Mouse (Mus musculus) erythroblast, embryonic 14.5 days (primary cell): Measurements from ENCODE around the gene Ncoa4. TPM values are rescaled to one million over a fixed set of nuclear protein-coding genes. Genes with fewer than 3 reads are reported as not detected.

Experiments
- H3K27me3 ChIP-seq: 2 replicates; pipeline ENCODE4 v1.6.1; 2012; ENCODE audit warnings: inconsistent platforms; ENCODE audit not compliant: control insufficient read depth
- H3K36me3 ChIP-seq: 2 replicates; pipeline ENCODE4 v1.6.1; 2012; ENCODE audit warnings: mild to moderate bottlenecking, inconsistent platforms; ENCODE audit not compliant: control insufficient read depth
- H3K4me1 ChIP-seq: 2 replicates; pipeline ENCODE4 v1.6.1; 2012; ENCODE audit warnings: inconsistent platforms; ENCODE audit not compliant: control insufficient read depth
- H3K4me3 ChIP-seq: replicated peaks from 2 replicates; pipeline ENCODE3; 2012; ENCODE audit warnings: moderate library complexity, mild to moderate bottlenecking, inconsistent platforms
- H3K9me3 ChIP-seq: 2 replicates; pipeline ENCODE4 v1.6.1; 2012; ENCODE audit warnings: low read length, inconsistent platforms, mixed read lengths; ENCODE audit not compliant: control insufficient read depth
- GATA1 ChIP-seq: IDR thresholded peaks from 2 replicates; pipeline ENCODE4 v1.6.1; 2012; ENCODE audit warnings: low read length, inconsistent platforms, mixed read lengths
- TAL1 ChIP-seq: IDR thresholded peaks from 3 replicates; pipeline ENCODE4 v1.6.1; 2012; ENCODE audit warnings: low read length, inconsistent platforms, mixed read lengths
- polyA plus RNA-seq: library from polyadenylated mRNA; stranded (reverse); fragments of >175 nt; gene quantifications from 2 replicates; pipeline ENCODE4 v1.2.3, GENCODE M21; 2012

The Ncoa4 gene
- polyA plus RNA-seq, 1 experiment = 7.6 TPM

DNA sequence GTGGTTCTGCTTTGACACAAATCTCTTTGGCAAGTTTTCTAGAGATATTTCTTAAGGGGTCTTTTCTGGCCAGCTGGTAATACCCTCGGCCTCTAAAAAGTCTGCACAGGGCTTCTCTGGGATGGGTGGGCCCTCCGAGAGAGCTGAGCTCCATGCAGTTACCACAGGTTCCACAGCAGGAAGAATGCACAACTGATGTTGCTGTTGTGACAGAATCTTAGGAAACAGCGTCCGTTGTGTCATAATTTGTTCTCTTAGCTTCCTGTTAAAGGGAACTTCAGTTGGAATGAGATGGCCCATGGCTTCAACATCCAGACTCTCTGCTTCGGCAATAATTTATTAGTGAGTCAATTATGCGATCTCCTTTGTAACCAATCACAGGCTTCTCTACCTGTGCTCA lies 4.9 kb upstream of the Ncoa4 start:
- Histone ChIP-seq H3K27me3 (peaks cover 6% of the 10 kb centered on the region), H3K4me3 (no peak overlapping the region), H3K36me3 (peaks cover 2% of the 10 kb centered on the region; the same call in 1 of the 2 replicates), H3K9me3 (peaks cover 3% of the 10 kb centered on the region), H3K4me1 (peaks cover 27% of the 10 kb centered on the region)
- TF ChIP-seq GATA1 = no peak
- TF ChIP-seq TAL1 = no peak

- TF ChIP-seq TAL1 (no peak), GATA1 (no peak)
- peaks cover 66% of the 10 kb centered on the region for H3K4me1 ChIP-seq
- H3K27me3 ChIP-seq = peaks cover 4% of the 10 kb centered on the region; the same call in 1 of the 2 replicates
- H3K36me3 ChIP-seq = peaks cover 27% of the 10 kb centered on the region
- peak overlapping the region; percentile 79 for H3K4me3 ChIP-seq
- peaks cover 3% of the 10 kb centered on the region for H3K9me3 ChIP-seq
Observed at GRCm38 (mm10) chr14:32159150-32159670, 455 bp upstream of the Ncoa4 start.

GRCm38 (mm10) chr14:32160563-32160962 lies 898 bp downstream of the Ncoa4 start:
- TF ChIP-seq GATA1 = no peak
- TF ChIP-seq TAL1 = no peak

DNA sequence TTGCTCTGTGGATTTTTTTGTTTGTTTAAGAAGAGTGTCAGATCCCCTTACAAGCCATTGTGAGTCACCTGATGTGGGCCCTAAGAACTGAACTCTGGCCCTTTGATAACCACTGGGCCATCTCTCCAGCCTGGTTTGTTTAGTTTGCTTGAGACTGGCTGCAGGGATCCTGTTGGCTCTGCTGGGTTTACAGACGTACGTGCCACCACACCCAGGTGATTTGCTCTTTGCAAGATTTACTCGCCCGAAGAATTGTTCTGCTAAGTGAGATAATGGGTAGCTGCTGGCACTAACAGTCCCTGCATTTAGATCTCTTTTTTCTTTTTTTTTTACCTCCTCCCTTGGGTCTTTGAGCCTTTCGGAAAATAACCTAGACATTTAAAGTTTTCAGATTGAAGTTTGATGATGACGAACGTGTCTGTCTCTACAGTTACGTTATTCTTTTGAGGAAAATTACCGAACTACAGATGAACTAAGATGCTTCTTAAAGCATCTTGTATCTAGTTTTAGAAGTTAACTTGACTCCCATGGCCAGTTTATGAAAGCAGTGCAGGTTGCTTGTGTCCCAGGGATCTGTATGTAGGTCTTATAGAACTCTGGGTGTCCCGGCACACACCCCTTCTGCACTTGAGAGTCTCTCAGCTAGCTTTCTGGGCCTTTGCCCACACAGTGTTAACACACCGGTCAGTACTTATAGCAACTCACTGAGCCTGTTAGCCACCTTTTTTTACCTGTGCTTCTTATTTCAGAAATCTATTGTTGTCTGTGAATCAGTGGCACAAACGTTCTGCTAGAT lies 1.6 kb downstream of the Ncoa4 start:
- Histone ChIP-seq H3K27me3 (no peaks in the 10 kb centered on the region), H3K36me3 (peaks cover 28% of the 10 kb centered on the region), H3K4me1 (peaks cover 76% of the 10 kb centered on the region), H3K9me3 (peaks cover 3% of the 10 kb centered on the region), H3K4me3 (peak overlapping the region; percentile 79)
- TF ChIP-seq TAL1 = no peak; the same call in 2 of the 3 replicates
- TF ChIP-seq GATA1 = no peak; the same call in 1 of the 2 replicates

More at GRCm38 (mm10) chr14:32160563-32160962, 898 bp downstream of the Ncoa4 start:
- Histone ChIP-seq H3K9me3 (peaks cover 3% of the 10 kb centered on the region), H3K4me1 (peaks cover 77% of the 10 kb centered on the region), H3K4me3 (peak overlapping the region; percentile 79), H3K27me3 (no peaks in the 10 kb centered on the region), H3K36me3 (peaks cover 27% of the 10 kb centered on the region)

- Histone ChIP-seq H3K36me3 (peaks cover 38% of the 10 kb centered on the region), H3K9me3 (peaks cover 3% of the 10 kb centered on the region), H3K27me3 (no peaks in the 10 kb centered on the region), H3K4me3 (no peak overlapping the region), H3K4me1 (peaks cover 82% of the 10 kb centered on the region)
- TF ChIP-seq GATA1 (no peak), TAL1 (no peak)
Observed at GRCm38 (mm10) chr14:32162231-32162630, 2.6 kb downstream of the Ncoa4 start.

DNA sequence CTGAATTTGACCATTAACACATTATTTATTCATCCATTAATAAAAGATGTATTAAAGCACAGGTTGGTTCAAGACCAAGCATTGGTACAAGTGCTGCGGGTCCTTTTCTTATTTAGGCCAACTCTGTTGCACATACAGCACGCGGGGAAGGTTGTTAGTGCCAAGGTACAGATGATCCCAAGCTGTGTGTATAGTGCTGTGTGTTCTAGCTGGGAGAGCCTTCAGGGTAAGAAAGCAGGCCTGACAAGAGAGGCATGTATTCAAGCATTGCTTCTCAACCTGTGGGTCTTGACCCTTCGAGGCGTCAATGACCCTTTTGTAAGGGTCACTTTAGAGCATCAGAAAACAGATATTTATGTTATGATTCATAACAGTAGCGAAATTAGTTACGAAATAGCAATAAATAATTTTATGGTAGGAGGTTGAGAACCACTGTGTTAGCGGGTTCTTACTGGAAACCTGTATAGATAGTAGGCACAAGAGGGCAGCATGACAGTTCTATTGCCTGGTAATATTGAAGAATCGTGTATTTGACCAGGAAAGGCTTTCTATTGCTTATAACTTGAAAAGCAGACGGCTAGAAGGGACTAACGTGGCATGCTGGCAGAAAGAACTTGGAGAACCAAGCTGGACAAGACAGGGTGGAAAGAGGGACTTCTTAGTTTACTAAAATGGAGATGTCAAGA lies 3.7 kb downstream of the Ncoa4 start:
- H3K4me3 ChIP-seq = no peak overlapping the region
- TF ChIP-seq TAL1 = no peak
- TF ChIP-seq GATA1 = no peak
- H3K36me3 ChIP-seq = peaks cover 49% of the 10 kb centered on the region
- peaks cover 87% of the 10 kb centered on the region for H3K4me1 ChIP-seq
- H3K9me3 ChIP-seq = peaks cover 3% of the 10 kb centered on the region
- H3K27me3 ChIP-seq = no peaks in the 10 kb centered on the region

- peaks cover 58% of the 10 kb centered on the region for H3K36me3 ChIP-seq
Observed at GRCm38 (mm10) chr14:32164173-32165051, 4.7 kb downstream of the Ncoa4 start.

DNA sequence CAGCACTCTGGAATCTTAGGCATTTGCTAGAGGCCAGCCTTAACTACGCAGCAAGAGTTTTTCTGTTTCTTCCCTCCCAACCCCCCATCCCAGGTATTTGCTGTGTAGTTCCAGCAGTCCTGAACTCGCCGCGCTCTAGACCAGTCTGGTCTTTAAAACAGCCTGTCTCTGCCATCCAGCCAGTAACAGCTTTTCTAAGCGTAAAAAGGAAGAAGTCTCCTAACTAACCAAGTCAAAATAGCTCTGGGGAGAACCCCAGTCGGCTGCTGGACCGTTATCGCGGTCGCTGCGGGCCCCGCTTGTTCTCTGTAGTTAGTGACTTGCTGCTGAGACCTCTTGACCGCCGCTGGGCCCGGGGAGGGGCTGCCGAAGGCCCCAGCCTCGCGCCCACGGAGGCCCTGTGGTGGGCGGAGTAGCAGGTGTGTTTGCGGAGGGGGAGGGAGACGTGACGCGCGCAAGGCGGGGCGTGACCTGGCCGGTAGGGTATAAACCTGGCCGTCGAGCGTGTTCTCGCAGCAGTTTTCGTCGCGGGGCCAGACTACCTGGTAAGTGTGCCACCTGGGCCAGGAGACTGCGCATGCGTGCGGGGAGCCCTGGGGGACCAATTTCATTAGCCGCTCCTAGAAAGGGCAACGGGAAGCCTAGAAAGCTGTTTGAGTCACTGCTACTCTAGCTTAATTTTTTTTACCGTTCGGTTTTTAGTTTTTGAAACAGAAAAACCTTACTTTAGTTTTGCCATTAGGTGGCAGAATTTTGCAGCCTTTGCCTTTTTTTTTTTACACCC lies 5.8 kb downstream of the Ncoa4 start:
- Histone ChIP-seq H3K4me3 (peak overlapping the region; percentile 85), H3K4me1 (peaks cover 89% of the 10 kb centered on the region), H3K36me3 (peaks cover 68% of the 10 kb centered on the region), H3K27me3 (no peaks in the 10 kb centered on the region), H3K9me3 (no peaks in the 10 kb centered on the region)
- TF ChIP-seq GATA1 (no peak), TAL1 (no peak)

More at GRCm38 (mm10) chr14:32164173-32165051, 4.7 kb downstream of the Ncoa4 start:
- TF ChIP-seq TAL1 (no peak), GATA1 (no peak)
- no peaks in the 10 kb centered on the region for H3K27me3 ChIP-seq
- H3K4me1 ChIP-seq = peaks cover 85% of the 10 kb centered on the region
- H3K4me3 ChIP-seq = peak overlapping the region; percentile 85
- H3K9me3 ChIP-seq = no peaks in the 10 kb centered on the region
